Mouse (Mus musculus) heart, embryonic 13.5 days (tissue): ENCODE measurements at regions not wholly inside any gene's neighbourhood (a gene's known extent, or its start where the extent isn't known, plus 50 kb on each side); places are given as distances from the start of the nearest gene placed in this dataset.

Experiments used
- ATAC-seq: fragments of 200-750 bp; cut with Nextera tagmentation; 2 replicates; pipeline ENCODE4 v1.8.0; 2017; ENCODE audit warnings: moderate TSS enrichment; ENCODE audit not compliant: insufficient number of reproducible peaks, low FRiP score, low TSS enrichment; ENCODE audit errors: extremely low read depth
- H3K27ac ChIP-seq: fragments of 300-500 bp; sonication (generic); replicated peaks from 2 replicates; pipeline ENCODE4 v1.5.1; 2015; ENCODE audit warnings: moderate library complexity, mild to moderate bottlenecking, inconsistent platforms
- H3K27me3 ChIP-seq: fragments of 300-500 bp; sonication (generic); replicated peaks from 2 replicates; pipeline ENCODE4 v1.6.1; 2015; ENCODE audit warnings: mild to moderate bottlenecking, inconsistent platforms
- H3K36me3 ChIP-seq: fragments of 300-500 bp; sonication (generic); 2 replicates; pipeline ENCODE4 v1.6.1; 2015; ENCODE audit warnings: mild to moderate bottlenecking, inconsistent platforms
- H3K4me1 ChIP-seq: fragments of 300-500 bp; sonication (generic); 2 replicates; pipeline ENCODE4 v1.6.1; 2015; ENCODE audit warnings: inconsistent platforms
- H3K4me2 ChIP-seq: fragments of 300-500 bp; sonication (generic); 2 replicates; pipeline ENCODE4 v1.6.1; 2015; ENCODE audit warnings: inconsistent platforms, mild to moderate bottlenecking, moderate library complexity
- H3K4me3 ChIP-seq: fragments of 300-500 bp; sonication (generic); 2 replicates; pipeline ENCODE4 v1.5.1; 2015; ENCODE audit warnings: moderate library complexity, mild to moderate bottlenecking, inconsistent platforms
- H3K9ac ChIP-seq: fragments of 300-500 bp; sonication (generic); 2 replicates; pipeline ENCODE4 v1.6.1; 2015; ENCODE audit warnings: inconsistent platforms, mild to moderate bottlenecking, moderate library complexity
- H3K9me3 ChIP-seq: fragments of 300-500 bp; sonication (generic); 2 replicates; pipeline ENCODE4 v1.6.1; 2016; ENCODE audit warnings: inconsistent platforms
- WGBS: fragments of 180-500 bp; shearing (Covaris S2); methylation state at CpG from one replicate; pipeline ENCODE4 v1.1.7; 2015; ENCODE audit warnings: mixed read lengths; 5-methylcytosine and 5-hydroxymethylcytosine counted together

DNA sequence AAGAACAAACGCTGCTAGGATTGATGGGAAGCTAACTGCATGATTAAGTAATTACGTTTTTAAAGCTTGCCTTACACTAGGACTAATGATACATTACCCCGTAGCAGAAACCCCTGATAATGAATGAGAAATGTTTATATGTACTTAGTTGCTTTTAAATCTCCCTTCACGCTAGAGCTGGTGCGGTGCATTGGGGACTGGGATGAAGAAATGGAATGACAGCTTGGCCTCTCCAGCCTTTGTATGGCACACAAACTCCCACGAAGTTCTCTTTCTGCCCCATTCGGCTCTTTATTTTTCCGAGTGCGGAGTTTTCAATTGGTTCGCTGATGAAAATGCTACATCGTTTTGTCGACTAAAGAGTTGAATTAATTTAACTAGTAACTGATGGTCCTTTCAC lies 659.8 kb downstream of the Tfap2b start:
- ATAC-seq, result no peak
- H3K4me2 ChIP-seq, result no peak overlapping the region
- no peaks in the 10 kb centered on the region for H3K27me3 ChIP-seq
- H3K36me3 ChIP-seq, result no peaks in the 10 kb centered on the region
- H3K9me3 ChIP-seq, result no peaks in the 10 kb centered on the region
- H3K4me1 ChIP-seq, result no peaks in the 10 kb centered on the region
- WGBS, result 81% methylated on average over 12 of the region's 12 CpGs
- no peak overlapping the region for H3K9ac ChIP-seq
- no peak overlapping the region for H3K4me3 ChIP-seq
- H3K27ac ChIP-seq, result no peak overlapping the region

DNA sequence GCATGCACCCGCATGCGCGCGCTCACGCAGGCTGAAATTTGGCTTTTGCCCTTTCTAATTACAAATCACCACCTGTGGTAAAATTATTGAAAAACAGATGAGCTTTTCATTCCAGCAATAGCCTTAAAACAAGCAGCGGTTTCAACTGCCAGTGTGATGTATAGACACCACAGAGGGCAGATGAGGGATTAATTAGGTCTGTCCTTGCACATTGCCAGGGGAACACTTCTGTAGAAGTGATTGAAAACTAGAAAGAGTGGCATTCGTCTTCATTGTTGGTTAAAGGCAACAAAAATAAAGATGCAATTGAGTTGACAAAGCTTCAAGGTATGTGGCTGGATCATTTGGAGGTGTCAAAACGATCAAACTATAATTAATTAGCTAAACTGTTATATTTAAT lies 672.5 kb downstream of the Tfap2b start:
- WGBS, result 77% methylated on average over 8 of the region's 8 CpGs

DNA sequence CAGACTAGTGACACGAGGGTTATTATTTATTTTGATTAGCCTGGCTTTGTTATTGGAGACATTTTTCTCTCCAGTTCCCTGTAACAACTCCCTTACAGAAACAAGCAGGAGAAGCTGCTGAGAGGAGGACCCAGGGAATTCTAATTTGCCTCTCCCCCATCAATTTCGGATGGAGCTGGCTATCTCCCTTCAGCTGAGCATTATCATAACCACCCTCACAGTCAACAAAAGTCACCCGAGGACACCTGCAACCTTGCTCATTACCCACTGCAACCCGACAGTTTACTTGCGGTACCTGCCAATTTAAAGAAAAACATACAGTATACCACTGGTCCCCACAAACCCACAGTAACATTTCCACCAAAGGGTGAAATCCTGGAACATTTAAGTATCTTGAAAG lies 690.7 kb downstream of the Tfap2b start:
- no peak for ATAC-seq
- Histone ChIP-seq H3K4me3 (no peak overlapping the region), H3K36me3 (no peaks in the 10 kb centered on the region), H3K27ac (no peak overlapping the region), H3K9me3 (no peaks in the 10 kb centered on the region), H3K4me1 (no peaks in the 10 kb centered on the region), H3K4me2 (no peak overlapping the region), H3K27me3 (no peaks in the 10 kb centered on the region), H3K9ac (no peak overlapping the region)
- 46% methylated on average over 5 of the region's 5 CpGs for WGBS

More for the DNA sequence above, 672.5 kb downstream of the Tfap2b start:
- Histone ChIP-seq H3K4me1 (no peaks in the 10 kb centered on the region), H3K36me3 (no peaks in the 10 kb centered on the region), H3K9ac (no peak overlapping the region), H3K4me3 (no peak overlapping the region), H3K4me2 (no peak overlapping the region), H3K27me3 (no peaks in the 10 kb centered on the region), H3K9me3 (no peaks in the 10 kb centered on the region), H3K27ac (no peak overlapping the region)
- ATAC-seq, result no peak

DNA sequence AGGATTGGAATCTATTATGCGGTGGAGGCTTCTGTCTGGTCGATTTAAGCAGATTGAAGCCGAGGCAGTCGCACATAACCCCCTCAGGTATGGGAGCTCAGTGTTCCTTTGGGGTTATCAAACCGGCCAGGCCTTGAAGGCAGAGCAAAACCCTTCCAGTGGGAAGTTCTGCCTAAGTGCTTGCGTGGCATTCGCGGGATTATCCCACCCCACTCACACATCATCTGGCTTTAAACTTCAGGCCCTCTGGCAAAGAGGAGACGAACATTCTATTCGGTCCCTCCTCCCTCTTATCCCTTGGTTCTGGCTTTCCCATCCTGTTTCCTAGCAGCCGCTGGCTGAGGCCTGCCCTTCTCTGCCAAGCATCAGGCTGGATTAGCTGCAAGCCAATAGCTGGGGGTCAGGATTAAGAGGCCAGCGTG lies 691.2 kb downstream of the Tfap2b start:
- no peaks in the 10 kb centered on the region for H3K36me3 ChIP-seq
- ATAC-seq, result no peak
- H3K9me3 ChIP-seq, result no peaks in the 10 kb centered on the region
- WGBS, result 55% methylated on average over 12 of the region's 12 CpGs
- H3K9ac ChIP-seq, result no peak overlapping the region
- no peak overlapping the region for H3K27ac ChIP-seq
- H3K27me3 ChIP-seq, result no peaks in the 10 kb centered on the region
- H3K4me3 ChIP-seq, result no peak overlapping the region
- H3K4me2 ChIP-seq, result no peak overlapping the region
- H3K4me1 ChIP-seq, result no peaks in the 10 kb centered on the region

DNA sequence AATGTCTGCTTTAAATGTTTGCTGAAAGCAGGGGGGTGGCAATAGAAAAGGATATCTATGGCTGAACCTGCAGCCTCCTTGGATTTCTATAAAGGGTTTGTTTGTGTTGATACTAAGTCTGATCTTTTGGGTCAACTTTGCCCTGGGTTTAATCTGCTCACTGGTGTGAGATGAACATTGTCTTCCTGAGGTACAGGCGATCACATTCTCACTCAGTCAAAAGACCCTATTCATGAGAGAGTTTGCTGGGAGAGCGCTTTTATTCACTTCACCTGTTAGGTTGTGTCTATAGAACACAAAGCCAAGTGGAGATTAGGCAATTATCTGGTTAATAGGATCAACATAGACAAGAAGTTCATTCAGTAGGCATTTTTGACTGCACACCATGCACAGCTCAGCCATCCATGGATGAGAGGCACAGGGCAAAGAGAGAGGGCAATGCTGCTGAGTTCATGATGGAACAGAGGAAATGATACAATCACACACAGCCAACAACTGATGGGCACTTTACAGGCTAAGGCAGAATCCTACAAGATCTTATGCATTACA lies 692.3 kb downstream of the Tfap2b start:
- ATAC-seq, result no peak

DNA sequence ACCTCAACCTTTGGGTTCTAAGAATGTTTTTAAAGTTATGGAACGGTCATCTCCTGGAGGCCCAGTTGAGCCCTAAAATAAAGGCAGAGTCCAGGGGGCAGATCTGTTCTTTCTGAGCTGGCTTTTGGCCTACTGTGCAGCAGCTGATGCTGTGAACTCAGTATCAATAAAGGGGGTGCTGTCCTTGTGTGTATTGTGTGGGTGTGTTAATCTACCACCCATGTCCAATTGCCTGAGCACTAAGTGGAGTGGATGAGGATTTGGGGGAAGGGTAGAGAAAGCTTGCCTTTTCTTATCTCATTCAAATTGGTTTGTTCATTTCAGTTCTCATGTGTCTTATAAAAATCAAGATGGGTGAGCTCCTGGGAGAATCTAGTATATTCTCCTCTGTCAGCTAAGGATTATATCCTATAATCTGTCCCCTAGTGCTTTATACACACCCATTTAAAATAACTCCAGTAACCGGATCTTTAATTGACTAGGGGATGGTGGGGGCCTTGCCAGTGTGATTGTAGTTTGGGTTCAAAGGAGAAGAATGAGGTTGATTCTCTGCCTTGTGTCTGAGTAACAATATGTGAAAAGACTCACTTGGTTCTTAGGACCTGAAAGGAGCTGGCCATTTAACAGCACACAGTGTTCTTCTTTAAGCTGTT lies 703.6 kb downstream of the Tfap2b start:
- Histone ChIP-seq H3K9me3 (no peaks in the 10 kb centered on the region), H3K9ac (no peak overlapping the region), H3K27me3 (no peaks in the 10 kb centered on the region), H3K4me1 (peaks cover 5% of the 10 kb centered on the region; the same call in 1 of the 2 replicates), H3K27ac (no peak overlapping the region), H3K4me3 (no peak overlapping the region), H3K4me2 (no peak overlapping the region), H3K36me3 (no peaks in the 10 kb centered on the region)
- 73% methylated on average over 2 of the region's 2 CpGs for WGBS
- no peak for ATAC-seq

More for the DNA sequence above, 692.3 kb downstream of the Tfap2b start:
- Histone ChIP-seq H3K4me2 (no peak overlapping the region), H3K36me3 (no peaks in the 10 kb centered on the region), H3K9ac (no peak overlapping the region), H3K9me3 (no peaks in the 10 kb centered on the region), H3K27ac (no peak overlapping the region), H3K27me3 (no peaks in the 10 kb centered on the region), H3K4me1 (no peaks in the 10 kb centered on the region), H3K4me3 (no peak overlapping the region)
- 68% methylated on average over 2 of the region's 2 CpGs for WGBS

DNA sequence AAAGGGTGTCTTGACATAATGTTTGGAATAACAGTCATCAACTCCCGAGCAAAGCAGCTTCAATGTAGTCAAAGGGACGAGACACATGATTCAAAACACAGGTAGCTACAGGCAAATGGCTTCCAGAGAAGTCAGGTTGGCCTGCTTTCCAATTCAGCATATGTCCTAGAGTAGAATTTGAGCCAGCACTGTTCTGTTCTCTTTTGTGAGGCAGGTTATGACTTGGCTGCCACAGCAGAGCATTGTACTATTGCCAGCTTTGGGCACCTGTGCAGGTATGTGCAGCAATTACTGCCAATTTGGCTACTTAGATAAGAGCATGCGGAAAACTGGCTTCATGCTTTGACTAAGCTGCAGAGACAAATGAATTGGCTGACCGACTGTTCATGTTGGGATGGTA lies 699.1 kb downstream of the Pkhd1 start:
- WGBS, result 63% methylated on average over 4 of the region's 4 CpGs
- H3K9ac ChIP-seq, result no peak overlapping the region
- no peak for ATAC-seq
- H3K27me3 ChIP-seq, result no peaks in the 10 kb centered on the region
- H3K27ac ChIP-seq, result no peak overlapping the region
- H3K4me2 ChIP-seq, result no peak overlapping the region
- H3K4me1 ChIP-seq, result no peaks in the 10 kb centered on the region
- no peaks in the 10 kb centered on the region for H3K9me3 ChIP-seq
- no peak overlapping the region for H3K4me3 ChIP-seq
- H3K36me3 ChIP-seq, result no peaks in the 10 kb centered on the region

DNA sequence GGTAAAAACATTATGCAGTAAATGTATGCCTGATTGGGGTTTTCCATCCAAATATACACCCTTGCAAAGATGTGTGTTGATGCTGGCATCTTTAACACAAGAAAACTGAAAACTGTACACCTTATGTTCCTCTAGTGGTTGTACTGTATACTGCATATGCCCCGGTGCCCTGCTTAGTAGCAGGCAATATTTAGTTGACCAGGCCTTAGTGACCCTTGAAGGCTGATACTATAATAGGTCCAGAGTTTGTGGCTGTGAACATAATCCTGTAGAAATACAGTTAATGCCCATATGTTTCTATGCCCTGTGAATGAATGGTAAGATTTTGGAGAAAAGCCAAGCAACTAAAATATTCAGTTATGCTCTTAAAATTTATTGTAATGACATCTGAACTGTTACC lies 690.7 kb downstream of the Pkhd1 start:
- no peaks in the 10 kb centered on the region for H3K4me1 ChIP-seq
- no peak for ATAC-seq
- no peak overlapping the region for H3K4me2 ChIP-seq
- no peak overlapping the region for H3K4me3 ChIP-seq
- WGBS, result 90% methylated on average over 1 of the region's 1 CpGs
- H3K27me3 ChIP-seq, result no peaks in the 10 kb centered on the region
- no peak overlapping the region for H3K9ac ChIP-seq
- no peaks in the 10 kb centered on the region for H3K36me3 ChIP-seq
- no peaks in the 10 kb centered on the region for H3K9me3 ChIP-seq
- H3K27ac ChIP-seq, result no peak overlapping the region

DNA sequence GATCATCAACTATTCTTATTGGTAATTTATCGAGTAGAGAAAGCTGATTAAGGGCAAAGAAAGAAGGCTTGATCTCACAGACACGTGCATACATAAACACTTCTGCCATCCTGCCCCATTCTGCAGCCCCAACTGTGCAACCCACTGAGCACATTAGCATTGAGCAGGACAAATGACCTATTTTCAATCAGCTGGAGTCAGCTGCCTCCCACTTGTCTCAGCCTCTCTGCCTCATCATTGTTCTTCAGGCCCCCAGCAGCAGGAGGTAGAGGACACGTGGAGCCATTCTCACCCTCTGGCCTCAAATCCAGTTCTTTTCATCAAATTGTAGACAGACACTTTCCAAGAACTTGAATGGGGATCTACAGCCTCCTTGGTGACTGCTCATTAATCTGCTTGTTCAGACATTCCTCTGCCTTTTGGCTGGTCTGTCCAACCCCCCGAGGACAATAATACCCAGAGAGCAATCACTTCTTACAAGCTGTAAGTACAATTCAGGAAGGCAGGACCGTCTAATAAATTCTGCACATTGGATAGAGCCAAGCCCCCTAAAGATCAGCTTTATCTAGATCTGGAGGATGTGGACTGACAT lies 690.0 kb downstream of the Pkhd1 start:
- Histone ChIP-seq H3K27ac (no peak overlapping the region), H3K9ac (no peak overlapping the region), H3K36me3 (no peaks in the 10 kb centered on the region), H3K27me3 (no peaks in the 10 kb centered on the region), H3K9me3 (no peaks in the 10 kb centered on the region), H3K4me3 (no peak overlapping the region), H3K4me2 (no peak overlapping the region), H3K4me1 (no peaks in the 10 kb centered on the region)
- ATAC-seq, result no peak
- 43% methylated on average over 5 of the region's 5 CpGs for WGBS

DNA sequence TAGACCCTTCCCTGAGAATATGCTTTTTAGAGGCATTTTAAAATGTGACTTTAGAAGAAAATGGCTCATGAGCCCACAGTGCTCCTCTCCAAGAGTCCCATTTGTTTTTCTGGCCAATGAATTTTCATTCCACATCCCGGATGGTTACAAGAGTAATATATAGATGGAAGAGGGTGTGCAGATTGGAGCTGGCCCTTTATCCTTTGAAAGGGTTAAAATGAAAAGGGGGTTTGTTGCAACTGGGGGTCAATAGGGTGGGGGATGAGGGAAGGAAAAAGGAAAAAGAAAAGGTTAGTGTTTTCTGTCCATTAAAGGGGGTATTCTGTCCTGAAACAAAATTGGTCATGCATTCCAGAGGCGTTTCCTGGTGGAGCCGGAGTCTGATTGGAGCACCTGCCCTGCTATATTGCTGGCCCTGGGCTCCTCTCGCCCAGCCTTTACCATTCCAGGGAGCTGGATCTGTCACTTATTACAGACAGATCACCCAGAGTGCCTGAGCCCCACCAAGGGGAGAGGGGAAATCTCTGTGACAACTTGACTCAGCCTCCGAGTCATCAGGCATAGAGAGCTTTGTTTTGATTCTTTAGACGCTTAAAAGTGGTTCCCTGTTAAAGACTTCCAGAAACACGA lies 666.7 kb downstream of the Pkhd1 start:
- H3K9me3 ChIP-seq, result no peaks in the 10 kb centered on the region
- no peak overlapping the region for H3K4me3 ChIP-seq
- 50% methylated on average over 7 of the region's 7 CpGs for WGBS
- H3K27me3 ChIP-seq, result no peaks in the 10 kb centered on the region
- ATAC-seq, result no peak
- H3K27ac ChIP-seq, result no peak overlapping the region
- peak overlapping the region; percentile 12; the same call in 1 of the 2 replicates for H3K4me2 ChIP-seq
- no peaks in the 10 kb centered on the region for H3K36me3 ChIP-seq
- no peaks in the 10 kb centered on the region for H3K4me1 ChIP-seq
- no peak overlapping the region for H3K9ac ChIP-seq

DNA sequence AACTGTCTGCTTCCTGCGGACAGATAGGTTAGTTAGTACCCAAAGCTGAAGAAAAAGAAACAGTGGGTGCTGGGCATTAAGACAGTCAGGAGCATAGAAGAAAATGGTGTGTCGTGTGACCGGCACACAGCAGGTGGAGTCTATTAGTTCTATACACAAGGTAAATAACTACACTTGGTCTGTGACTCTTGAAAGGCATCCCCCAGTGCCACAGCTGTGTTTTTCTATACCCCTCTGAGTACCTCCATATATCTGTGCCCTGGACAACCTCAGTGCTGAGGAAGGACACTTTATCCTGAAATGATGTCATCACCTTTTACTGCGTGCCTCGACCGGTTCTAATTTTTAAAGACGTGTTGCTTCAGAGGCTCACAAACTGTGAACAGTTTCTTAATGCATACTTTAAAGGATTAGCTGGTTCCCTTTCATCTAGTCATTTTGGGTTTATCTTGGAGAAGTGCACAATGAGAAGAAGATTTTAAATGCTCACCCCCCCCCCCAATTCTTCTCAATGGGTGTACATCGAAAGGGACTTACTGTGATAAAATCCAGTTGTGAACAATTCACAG lies 666.1 kb downstream of the Pkhd1 start:
- Histone ChIP-seq H3K27ac (no peak overlapping the region), H3K4me2 (peak overlapping the region; percentile 12; the same call in 1 of the 2 replicates), H3K4me3 (no peak overlapping the region), H3K9me3 (no peaks in the 10 kb centered on the region), H3K36me3 (no peaks in the 10 kb centered on the region), H3K4me1 (no peaks in the 10 kb centered on the region), H3K27me3 (no peaks in the 10 kb centered on the region), H3K9ac (no peak overlapping the region)
- 65% methylated on average over 8 of the region's 8 CpGs for WGBS
- ATAC-seq, result no peak
